Mouse (Mus musculus): ENCODE data around the gene Gadd45b. TPM values are rescaled to one million over a fixed set of nuclear protein-coding genes. Genes with fewer than 3 reads are reported as not detected.

Gene Gadd45b
- total and polyA plus RNA-seq, 3 experiments = 14.9 to 52.5 (median 24.4) TPM

- Histone ChIP-seq H3K79me2 (replicated peaks; ENCODE audit: control insufficient read depth, extremely low read depth, insufficient read depth, poor library complexity, severe bottlenecking) (no peaks in the 10 kb centered on the region), H3K27me3 (replicated peaks) (peaks cover 7% of the 10 kb centered on the region), H3K4me1 (ENCODE audit: control insufficient read depth in 1 of 2, insufficient read depth in 2 of 2) (peaks cover 4 to 19% of the 10 kb centered on the region in 2 experiments; a peak in 3 of 4 replicates), H3K9me3 (replicated peaks; ENCODE audit: low read length) (no peaks in the 10 kb centered on the region), H3K36me3 (replicated peaks in 1 of 2; ENCODE audit: control insufficient read depth in 1 of 2, insufficient read depth in 1 of 2, low read length in 1 of 2) (no peaks in the 10 kb centered on the region), H3K4me3 (replicated peaks in 1 of 3; ENCODE audit: low read depth in 2 of 3, low read length in 2 of 3, poor library complexity in 1 of 3) (no peak overlapping the region), H3K9ac (ENCODE audit: insufficient read depth, low read depth) (no peak overlapping the region), H3K4me2 (ENCODE audit: insufficient read depth, low read depth, poor library complexity, severe bottlenecking) (no peak overlapping the region), H3K27ac (ENCODE audit: insufficient read depth, low read depth) (no peak overlapping the region)
- in situ Hi-C loops (cut with MboI; ENCODE audit: low pct_ligation_motif_present, low pct_unique_long_range_greater_than_20kb, low sequenced_read_pairs) = no loop called here
- DNase-seq (ENCODE audit: extremely low read depth) = no peak
- dilution Hi-C loops (cut with MboI; ENCODE audit: extremely low pct_ligation_motif_present, extremely low pct_unique_long_range_greater_than_20kb, low sequenced_read_pairs) = no loop called here
- no peak for TF ChIP-seq HCFC1 (IDR thresholded peaks at IDR 0.05; ENCODE audit: low read depth, low read length)
- no peak for TF ChIP-seq PAX5 (IDR thresholded peaks at IDR 0.05; ENCODE audit: low read length)
- no peak for TF ChIP-seq TBP (conservative IDR thresholded peaks at IDR 0.05; ENCODE audit: low read depth, low read length)
- TF ChIP-seq MXI1 (IDR thresholded peaks at IDR 0.05; ENCODE audit: low read depth, low read length) = no peak
- no peak for TF ChIP-seq POLR2AphosphoS2 (IDR thresholded peaks at IDR 0.05; ENCODE audit: low read depth, low read length)
- TF ChIP-seq BHLHE40 (IDR thresholded peaks at IDR 0.05; ENCODE audit: low read depth, low read length) = no peak
- no peak for TF ChIP-seq ZMIZ1 (IDR thresholded peaks at IDR 0.05; ENCODE audit: low read depth, low read length)
- no peak for TF ChIP-seq USF2 (conservative IDR thresholded peaks at IDR 0.05; ENCODE audit: low read depth, low read length)
- TF ChIP-seq SIN3A (IDR thresholded peaks at IDR 0.05; ENCODE audit: low read length) = no peak
- no peak for TF ChIP-seq RCOR1 (conservative IDR thresholded peaks at IDR 0.05; ENCODE audit: low read depth, low read length)
- TF ChIP-seq RAD21 (IDR thresholded peaks at IDR 0.05; ENCODE audit: low read depth, low read length) = no peak
- no peak for TF ChIP-seq NRF1 (IDR thresholded peaks at IDR 0.05; ENCODE audit: low read depth, low read length)
- no peak for TF ChIP-seq ZNF384 (IDR thresholded peaks at IDR 0.05; ENCODE audit: low read depth, low read length)
- no peak for TF ChIP-seq JUND (conservative IDR thresholded peaks at IDR 0.05; ENCODE audit: low read depth, low read length)
- TF ChIP-seq ETS1 (conservative IDR thresholded peaks at IDR 0.05; ENCODE audit: low read depth, low read length) = no peak
Measured at GRCm38 (mm10) chr10:80954415-80954814, 24.5 kb downstream of the Gadd45b start.

GRCm38 (mm10) chr10:80954843-80955242, 25.0 kb downstream of the Gadd45b start:
- Histone ChIP-seq H3K27me3 (replicated peaks) (peaks cover 4% of the 10 kb centered on the region), H3K4me2 (ENCODE audit: insufficient read depth, low read depth, poor library complexity, severe bottlenecking) (no peak overlapping the region), H3K36me3 (replicated peaks in 1 of 2; ENCODE audit: control insufficient read depth in 1 of 2, insufficient read depth in 1 of 2, low read length in 1 of 2) (no peaks in the 10 kb centered on the region), H3K9ac (ENCODE audit: insufficient read depth, low read depth) (no peak overlapping the region), H3K27ac (ENCODE audit: insufficient read depth, low read depth) (no peak overlapping the region), H3K9me3 (replicated peaks; ENCODE audit: low read length) (no peaks in the 10 kb centered on the region), H3K4me1 (ENCODE audit: control insufficient read depth in 1 of 2, insufficient read depth in 2 of 2) (peaks cover 4 to 15% of the 10 kb centered on the region in 2 experiments; a peak in 3 of 4 replicates), H3K4me3 (replicated peaks in 1 of 3; ENCODE audit: low read depth in 2 of 3, low read length in 2 of 3, poor library complexity in 1 of 3) (no peak overlapping the region), H3K79me2 (replicated peaks; ENCODE audit: control insufficient read depth, extremely low read depth, insufficient read depth, poor library complexity, severe bottlenecking) (no peaks in the 10 kb centered on the region)
- DNase-seq (ENCODE audit: extremely low read depth) = no peak
- dilution Hi-C loops (cut with MboI; ENCODE audit: extremely low pct_ligation_motif_present, extremely low pct_unique_long_range_greater_than_20kb, low sequenced_read_pairs) (no loop called here), in situ Hi-C loops (cut with MboI; ENCODE audit: low pct_ligation_motif_present, low pct_unique_long_range_greater_than_20kb, low sequenced_read_pairs) (no loop called here)
- TF ChIP-seq ZC3H11A (IDR thresholded peaks at IDR 0.05; ENCODE audit: low read depth, low read length) = no peak
- no peak for TF ChIP-seq MAZ (IDR thresholded peaks at IDR 0.05; ENCODE audit: low read depth, low read length)
- no peak for TF ChIP-seq MYC (IDR thresholded peaks at IDR 0.05; ENCODE audit: low read depth, low read length)
- no peak for TF ChIP-seq IRF4 (IDR thresholded peaks at IDR 0.05; ENCODE audit: low read depth, low read length)
- no peak for TF ChIP-seq MAX (IDR thresholded peaks at IDR 0.05; ENCODE audit: low read length)
- no peak for TF ChIP-seq ZNF384 (IDR thresholded peaks at IDR 0.05; ENCODE audit: low read depth, low read length)
- no peak for TF ChIP-seq USF1 (IDR thresholded peaks at IDR 0.05; ENCODE audit: low read depth, low read length)
- no peak for TF ChIP-seq EP300 (IDR thresholded peaks at IDR 0.05; ENCODE audit: low read length)
- TF ChIP-seq MXI1 (IDR thresholded peaks at IDR 0.05; ENCODE audit: low read depth, low read length) = no peak
- no peak for TF ChIP-seq E2F4 (IDR thresholded peaks at IDR 0.05; ENCODE audit: insufficient replicate concordance, low read depth, low read length)
- no peak for TF ChIP-seq HCFC1 (IDR thresholded peaks at IDR 0.05; ENCODE audit: low read depth, low read length)
- no peak for TF ChIP-seq MEF2A (IDR thresholded peaks at IDR 0.05; ENCODE audit: borderline replicate concordance, low read depth, low read length)
- no peak for TF ChIP-seq CTCF (conservative IDR thresholded peaks at IDR 0.05 in 1 of 2, IDR thresholded peaks at IDR 0.05 in 1 of 2; ENCODE audit: low read depth in 2 of 2, low read length in 2 of 2)
- no peak for TF ChIP-seq SMC3 (IDR thresholded peaks at IDR 0.05; ENCODE audit: low read depth, low read length)
- no peak for TF ChIP-seq CHD1 (IDR thresholded peaks at IDR 0.05; ENCODE audit: low read depth, low read length)

Data from CH12.LX (cell line).